Mouse (Mus musculus) MEL (cell line): ENCODE data around the gene Ubc.
"Not testable (repeated sequence)": the region's sequence is repeated elsewhere in the genome, so short reads cannot be mapped to it uniquely, and the experiment has no call there.

Source experiments
- CTCF ChIP-seq, 3 experiments: IDR thresholded peaks in 2 of 3; conservative IDR thresholded peaks in 1 of 3; 2 replicates each; pipeline ENCODE4 v1.5.1; 2011 to 2012; ENCODE audit warnings: low read length in 3 of 3, low read depth in 2 of 3, mild to moderate bottlenecking in 2 of 3, improper control_type of control experiment in 1 of 3, inconsistent platforms in 1 of 3, mixed read lengths in 1 of 3, moderate library complexity in 1 of 3; ENCODE audit not compliant: control insufficient read depth in 1 of 3, insufficient read depth in 1 of 3, poor library complexity in 1 of 3, severe bottlenecking in 1 of 3
- NELFE ChIP-seq: IDR thresholded peaks from 2 replicates; pipeline ENCODE4 v1.6.1; 2011; ENCODE audit warnings: low read depth, low read length, improper control_type of control experiment
- NRF1 ChIP-seq: IDR thresholded peaks from 2 replicates; pipeline ENCODE4 v1.6.1; 2014; ENCODE audit warnings: low read depth, mild to moderate bottlenecking, inconsistent platforms, low read length, improper control_type of control experiment, moderate library complexity; ENCODE audit not compliant: poor library complexity, insufficient read depth, severe bottlenecking
- POLR2A ChIP-seq, 2 experiments: IDR thresholded peaks; 2 replicates each; pipeline ENCODE4 v1.6.1; 2011 to 2012; ENCODE audit warnings: low read length in 2 of 2, mild to moderate bottlenecking in 2 of 2, control low read depth in 1 of 2, improper control_type of control experiment in 1 of 2, low read depth in 1 of 2, moderate library complexity in 1 of 2; ENCODE audit not compliant: control insufficient read depth in 1 of 2, insufficient read depth in 1 of 2, poor library complexity in 1 of 2
- RCOR1 ChIP-seq: IDR thresholded peaks from 2 replicates; pipeline ENCODE4 v1.6.1; 2012; ENCODE audit warnings: low read depth, mild to moderate bottlenecking, inconsistent platforms, low read length, improper control_type of control experiment

DNA sequence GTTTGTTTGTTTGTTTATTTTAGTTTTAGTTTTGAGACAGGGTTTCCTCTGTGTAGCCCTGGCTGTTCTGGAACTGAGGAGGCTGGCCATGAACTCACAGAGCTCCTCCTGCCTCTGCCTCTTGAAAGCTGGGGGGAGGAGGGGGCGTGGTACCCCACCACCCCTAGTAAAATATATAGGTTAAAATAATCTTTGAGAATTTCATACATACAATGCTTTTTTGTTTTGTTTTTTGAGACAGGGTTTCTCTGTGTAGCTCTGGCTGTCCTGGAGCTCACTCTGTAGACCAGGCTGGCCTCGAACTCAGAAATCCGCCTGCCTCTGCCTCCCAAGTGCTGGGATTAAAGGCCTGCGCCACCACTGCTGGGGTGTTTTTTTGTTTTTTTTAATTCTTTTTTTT is 2.2 kb upstream of the Ubc start:
- not testable (repeated sequence) for TF ChIP-seq CTCF (IDR thresholded peaks at IDR 0.05 in 2 of 3, conservative IDR thresholded peaks at IDR 0.05 in 1 of 3; ENCODE audit: control insufficient read depth in 1 of 3, insufficient read depth in 1 of 3, low read depth in 2 of 3, low read length in 3 of 3, poor library complexity in 1 of 3, severe bottlenecking in 1 of 3); POLR2A (IDR thresholded peaks at IDR 0.05; ENCODE audit: control insufficient read depth in 1 of 2, insufficient read depth in 1 of 2, low read depth in 1 of 2, low read length in 2 of 2, poor library complexity in 1 of 2); NELFE; NRF1; RCOR1
